Mouse (Mus musculus) olfactory bulb, adult 2 months (tissue): ENCODE measurements at regions not wholly inside any gene's neighbourhood (a gene's known extent, or its start where the extent isn't known, plus 50 kb on each side); places are given as distances from the start of the nearest gene placed in this dataset.

ENCODE experiments used
- H3K27ac ChIP-seq: fragments of 200-500 bp; 2 replicates; pipeline ENCODE4 v1.5.1; 2012; ENCODE audit warnings: low read depth, low read length; ENCODE audit not compliant: insufficient read depth
- H3K4me1 ChIP-seq: fragments of 200-500 bp; 2 replicates; pipeline ENCODE4 v1.6.1; 2012; ENCODE audit warnings: low read length; ENCODE audit not compliant: control insufficient read depth, insufficient read depth
- H3K4me3 ChIP-seq: fragments of 200-500 bp; 2 replicates; pipeline ENCODE4 v1.5.1; 2012; ENCODE audit warnings: mild to moderate bottlenecking, low read depth, low read length, moderate library complexity; ENCODE audit not compliant: insufficient read depth
- CTCF ChIP-seq: fragments of 200-500 bp; IDR thresholded peaks from 2 replicates; pipeline ENCODE4 v1.5.1; 2012; ENCODE audit warnings: low read depth, mild to moderate bottlenecking, low read length, moderate library complexity; ENCODE audit not compliant: insufficient read depth
- POLR2A ChIP-seq: fragments of 200-500 bp; IDR thresholded peaks from 2 replicates; pipeline ENCODE4 v1.6.1; 2012; ENCODE audit warnings: mild to moderate bottlenecking, low read depth, low read length, moderate library complexity; ENCODE audit not compliant: insufficient read depth
- WGBS: fragments of 180-500 bp; shearing (Covaris S2); methylation state at CpG from one replicate; pipeline ENCODE4 v1.1.7; 2018; 5-methylcytosine and 5-hydroxymethylcytosine counted together

DNA sequence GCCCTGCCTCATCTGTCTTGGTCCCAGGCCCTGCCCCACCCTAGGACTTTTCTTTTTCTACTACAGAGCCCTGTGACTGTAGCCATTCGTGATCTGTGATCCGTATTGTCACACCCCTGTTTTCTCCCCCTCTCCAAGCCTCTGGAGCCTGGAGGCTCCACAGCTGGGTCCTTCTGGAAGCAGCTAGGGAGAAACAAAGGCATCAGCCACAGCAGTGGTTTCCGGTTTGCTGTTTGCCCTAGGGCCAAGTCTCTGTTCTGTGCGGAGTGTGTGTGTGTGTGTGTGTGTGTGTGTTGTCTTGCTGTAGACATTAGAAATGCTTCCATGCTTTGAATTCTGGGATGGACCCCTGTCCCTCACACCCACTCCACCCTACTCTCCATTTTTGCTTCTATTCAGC is 76.9 kb downstream of the Tpra1 start:
- 58% methylated on average over 4 of the region's 4 CpGs for WGBS
- TF ChIP-seq POLR2A (no peak), CTCF (no peak)
- no peak overlapping the region for H3K27ac ChIP-seq
- peaks cover 24% of the 10 kb centered on the region for H3K4me1 ChIP-seq
- H3K4me3 ChIP-seq: no peak overlapping the region

DNA sequence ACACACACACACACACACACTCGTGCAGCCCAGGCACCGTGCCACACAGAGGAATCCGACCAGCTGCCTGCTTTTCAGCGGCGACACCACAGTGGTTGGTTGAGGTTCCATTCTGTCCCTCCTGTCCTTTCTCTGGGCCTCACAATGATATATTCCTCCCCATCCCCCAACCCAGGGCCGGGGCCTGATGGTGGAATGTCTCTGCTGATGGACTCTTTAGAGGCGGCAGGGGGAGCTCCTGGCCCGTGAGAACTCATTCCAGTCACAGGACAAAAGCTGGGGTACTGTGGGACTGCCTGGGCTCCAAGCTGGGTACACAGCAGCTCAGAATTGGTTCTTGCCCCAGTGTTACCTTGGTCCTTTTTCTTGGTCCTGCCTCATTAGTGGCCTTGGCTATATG is 78.1 kb downstream of the Tpra1 start:
- WGBS: 14% methylated on average over 8 of the region's 8 CpGs
- Histone ChIP-seq H3K27ac (no peak overlapping the region), H3K4me1 (peaks cover 18% of the 10 kb centered on the region)

DNA sequence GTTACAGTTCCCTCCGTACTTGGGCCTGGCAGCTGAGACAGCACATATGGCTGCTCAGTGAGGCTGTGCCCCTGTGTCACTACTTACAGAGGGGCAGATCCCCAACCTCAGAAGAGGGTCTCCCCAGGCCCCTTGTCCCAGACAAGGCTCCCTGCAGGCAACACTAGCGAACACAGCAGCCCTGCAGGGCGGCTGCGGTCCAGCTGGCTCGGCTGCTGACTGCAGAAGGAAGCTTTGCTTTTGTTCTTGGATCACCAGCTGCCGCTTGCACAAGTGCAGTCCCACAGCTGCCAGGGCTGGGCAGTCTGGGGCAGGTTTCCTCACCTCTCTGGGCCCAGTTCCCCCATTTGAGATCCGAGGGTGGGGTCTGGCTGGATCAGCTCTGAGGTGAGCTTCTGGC is 79.5 kb downstream of the Tpra1 start:
- H3K4me1 ChIP-seq: peaks cover 13% of the 10 kb centered on the region; the same call in 1 of the 2 replicates

More for the DNA sequence above, 78.1 kb downstream of the Tpra1 start:
- H3K4me3 ChIP-seq: no peak overlapping the region
- peak; percentile 59 for TF ChIP-seq CTCF
- TF ChIP-seq POLR2A: no peak

DNA sequence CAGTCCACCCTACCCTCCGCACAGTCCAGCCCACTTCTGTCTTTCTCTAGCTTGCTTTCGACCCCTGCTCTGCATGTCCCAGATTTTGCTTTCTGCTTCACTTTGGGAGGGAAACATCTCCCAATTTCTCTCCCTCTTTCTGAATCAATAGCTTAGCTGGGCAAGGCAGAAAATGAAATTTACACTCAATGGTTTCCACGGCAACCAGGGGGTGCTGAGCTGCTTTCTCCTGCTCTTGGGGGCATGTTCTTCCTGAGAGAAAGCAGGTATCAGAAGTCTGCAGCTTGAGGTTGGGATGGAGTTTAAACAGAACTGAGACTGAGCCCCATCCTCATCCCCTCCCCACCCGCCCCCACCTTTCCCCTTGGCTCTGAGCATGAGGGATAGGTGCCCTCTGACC is 82.1 kb downstream of the Tpra1 start:
- no peak overlapping the region for H3K27ac ChIP-seq
- 82% methylated on average over 4 of the region's 4 CpGs for WGBS
- no peak overlapping the region for H3K4me3 ChIP-seq
- TF ChIP-seq CTCF (no peak), POLR2A (no peak)
- H3K4me1 ChIP-seq: peaks cover 10% of the 10 kb centered on the region; the same call in 1 of the 2 replicates

More for the DNA sequence above, 79.5 kb downstream of the Tpra1 start:
- TF ChIP-seq POLR2A (no peak), CTCF (no peak)
- WGBS: 64% methylated on average over 7 of the region's 7 CpGs
- Histone ChIP-seq H3K4me3 (no peak overlapping the region), H3K27ac (no peak overlapping the region)

DNA sequence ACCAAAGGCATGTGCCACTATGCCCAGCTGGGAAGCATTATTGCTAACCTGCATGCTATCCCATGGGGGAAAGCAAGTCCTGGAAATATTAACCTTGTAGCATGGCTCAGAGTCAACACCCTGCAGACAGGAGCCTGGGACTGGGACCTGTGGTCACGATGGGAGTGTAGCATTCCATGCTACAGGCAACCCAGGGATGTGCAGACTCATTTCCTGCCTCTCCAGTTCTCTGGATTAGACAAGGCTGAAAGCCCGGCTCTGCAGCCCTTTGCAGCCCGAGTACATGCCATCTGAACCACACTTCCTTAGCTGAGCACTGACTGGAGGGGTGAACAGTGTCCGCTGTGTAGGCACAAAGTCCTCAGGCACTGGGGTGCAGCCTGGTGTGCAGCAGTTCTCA is 82.8 kb downstream of the Tpra1 start:
- WGBS: 79% methylated on average over 4 of the region's 4 CpGs
- no peak overlapping the region for H3K4me3 ChIP-seq
- no peak overlapping the region for H3K27ac ChIP-seq
- peaks cover 10% of the 10 kb centered on the region; the same call in 1 of the 2 replicates for H3K4me1 ChIP-seq
- TF ChIP-seq CTCF (no peak), POLR2A (no peak)

DNA sequence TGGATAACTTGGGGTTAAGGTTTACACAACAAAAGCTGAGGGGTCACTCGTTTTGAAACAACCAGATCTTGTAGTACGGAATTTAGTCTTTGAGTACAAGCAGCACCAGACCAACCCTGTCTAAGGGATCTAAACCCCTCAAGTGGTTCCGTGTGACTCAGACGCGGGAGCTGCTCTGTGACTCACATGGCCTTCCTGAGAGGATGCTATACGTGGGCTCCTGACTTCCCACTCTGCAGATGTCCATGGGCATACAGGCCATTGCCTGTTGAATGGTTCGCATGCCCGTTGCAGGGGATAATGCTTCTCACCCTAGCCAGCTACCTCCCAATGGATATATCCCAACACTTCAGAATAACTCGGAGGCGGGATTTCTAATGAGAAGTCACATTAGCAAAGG is 86.5 kb downstream of the Tpra1 start:
- 72% methylated on average over 10 of the region's 10 CpGs for WGBS
- TF ChIP-seq CTCF (no peak), POLR2A (no peak)
- Histone ChIP-seq H3K27ac (no peak overlapping the region), H3K4me1 (peaks cover 5% of the 10 kb centered on the region; the same call in 1 of the 2 replicates), H3K4me3 (no peak overlapping the region)

DNA sequence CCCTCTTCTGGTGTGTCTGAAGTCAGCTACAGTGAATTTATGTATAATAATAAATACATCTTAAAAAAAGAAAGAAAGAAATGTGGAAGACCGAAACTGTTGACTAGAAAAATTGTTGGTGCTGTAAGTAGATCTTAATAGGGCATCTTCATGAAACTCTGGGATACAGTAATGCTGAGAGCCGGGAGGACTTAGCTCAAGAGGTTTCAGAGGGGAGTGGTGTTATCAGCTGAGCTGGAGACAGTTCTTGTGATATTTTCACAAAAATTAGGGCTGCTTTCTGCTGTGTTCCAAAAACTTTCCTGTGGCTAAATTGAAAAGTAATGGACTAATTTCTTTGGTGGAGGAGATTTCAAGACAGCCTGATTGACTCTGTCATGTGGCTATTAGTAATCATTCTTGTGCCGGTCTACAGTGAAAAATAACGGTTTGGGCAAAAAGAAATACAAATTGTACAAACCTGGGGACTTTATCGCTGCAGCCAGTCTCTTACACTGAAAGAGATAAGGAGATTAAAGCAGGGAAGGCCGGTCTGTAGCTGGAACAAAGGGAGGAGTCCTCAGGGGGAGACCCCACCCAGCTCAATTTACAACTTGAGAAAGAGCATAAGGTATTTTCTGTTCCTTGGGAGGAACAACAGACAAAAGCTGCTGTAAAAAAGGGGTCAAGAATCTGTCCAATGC is 87.7 kb downstream of the Tpra1 start:
- 70% methylated on average over 6 of the region's 6 CpGs for WGBS
- Histone ChIP-seq H3K4me3 (no peak overlapping the region), H3K27ac (no peak overlapping the region), H3K4me1 (no peaks in the 10 kb centered on the region)
- TF ChIP-seq CTCF: no peak
- TF ChIP-seq POLR2A: no peak

DNA sequence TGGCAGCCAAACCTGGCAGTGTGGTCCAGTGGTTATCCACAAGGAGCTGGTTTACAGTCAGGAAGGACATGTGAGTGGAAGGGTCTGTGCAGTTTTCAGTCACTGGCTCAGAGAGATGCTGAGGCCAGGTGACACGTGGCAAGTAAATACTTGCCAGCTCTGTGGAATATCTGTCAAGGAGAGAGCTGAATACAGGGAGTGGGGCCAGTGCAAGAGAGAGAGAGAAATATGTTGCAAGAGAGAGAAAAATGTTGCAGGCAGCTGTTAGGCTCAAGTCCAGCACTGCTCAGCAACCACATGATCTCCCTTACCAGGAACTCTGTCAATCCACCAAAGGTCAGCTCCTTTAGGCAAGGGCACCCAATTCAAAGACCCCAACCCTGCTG is 88.2 kb downstream of the Tpra1 start:
- H3K4me3 ChIP-seq: no peak overlapping the region
- H3K27ac ChIP-seq: no peak overlapping the region
- no peaks in the 10 kb centered on the region for H3K4me1 ChIP-seq
- 44% methylated on average over 1 of the region's 1 CpGs for WGBS
- TF ChIP-seq CTCF (no peak), POLR2A (no peak)

DNA sequence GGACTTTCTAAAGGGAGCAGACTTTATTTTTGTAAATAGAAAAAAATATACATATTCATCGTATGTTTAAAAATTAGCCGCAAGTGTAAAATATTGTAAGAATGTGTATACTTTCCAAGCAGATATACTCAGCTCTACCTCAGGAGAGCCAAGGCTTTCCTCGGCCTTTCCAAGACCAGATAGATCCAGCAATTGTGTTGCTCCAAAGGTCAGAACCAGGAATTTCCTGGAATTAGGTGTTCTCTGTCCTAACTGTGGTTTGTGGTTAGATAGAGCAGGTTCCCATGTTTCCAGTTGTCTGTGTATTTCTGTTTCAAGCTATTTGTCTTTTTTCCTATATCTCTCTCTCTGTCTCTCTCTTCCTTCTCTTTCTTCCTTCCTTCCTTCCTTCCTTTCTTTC is 93.0 kb downstream of the Tpra1 start:
- TF ChIP-seq CTCF (no peak), POLR2A (no peak)

More for the DNA sequence above, 93.0 kb downstream of the Tpra1 start:
- H3K4me1 ChIP-seq: no peaks in the 10 kb centered on the region
- no peak overlapping the region for H3K27ac ChIP-seq
- H3K4me3 ChIP-seq: no peak overlapping the region
- WGBS: 97% methylated on average over 3 of the region's 3 CpGs
